ENCODE assay signal across 9 mouse cellular contexts in the genomic region with DNA sequence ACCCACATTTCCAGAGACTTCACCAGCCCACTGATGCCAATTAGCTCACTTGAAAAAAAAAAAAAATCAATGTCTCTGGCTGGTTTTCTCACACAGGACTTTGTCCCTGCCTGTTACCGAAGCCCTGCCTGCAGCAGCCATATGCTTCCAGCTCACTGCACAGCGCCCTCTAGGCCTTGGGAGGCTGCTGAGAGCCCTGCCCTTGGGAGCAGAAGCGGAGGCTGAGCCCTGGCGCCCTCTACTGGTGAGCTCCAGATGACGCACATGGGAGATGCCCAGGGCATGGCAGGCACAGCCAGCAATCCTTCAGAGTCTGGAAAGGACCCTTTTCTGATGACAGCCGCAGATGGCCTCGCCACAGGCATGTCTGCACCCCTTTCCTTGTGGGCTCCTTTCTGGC. TPM values are rescaled to one million over a fixed set of nuclear protein-coding genes. Genes with fewer than 3 reads are reported as not detected.
DNase-seq lines count a peak whose midpoint lies in the region; ATAC-seq and TF ChIP-seq lines count a peak whose summit lies in the region.
"Had no signal": no experiment of that assay in that cellular context is flagged by ENCODE, and none has a peak within 500 bp of the region (broad histone marks: within the 10 kb centered on the region; RNA-seq: fewer than 3 reads in every experiment).

No protein-coding gene starts in this region.

- no peaks in the 10 kb centered on the region for H3K27me3 ChIP-seq in midbrain, embryonic 11.5 days (ENCODE audit: control insufficient read depth, insufficient read depth, low read length)
- H3K27me3 ChIP-seq in midbrain, embryonic 16.5 days (ENCODE audit: control insufficient read depth, insufficient read depth, low read depth, low read length) = no peaks in the 10 kb centered on the region
- H3K27me3 ChIP-seq in forebrain, embryonic 12.5 days = no peaks in the 10 kb centered on the region
- H3K27me3 ChIP-seq in intestine, postnatal 0 days (replicated peaks; ENCODE audit: control insufficient read depth, insufficient read depth, low read length) = no peaks in the 10 kb centered on the region
- H3K27me3 ChIP-seq in limb, embryonic 10.5 days (ENCODE audit: low read depth, poor library complexity, severe bottlenecking) = peaks cover 14% of the 10 kb centered on the region; the same call in 1 of the 2 replicates

- peak; percentile 93 for DNase-seq in midbrain, embryonic 11.5 days (ENCODE audit: low spot score, missing footprints)
- DNase-seq in brain, adult 2 months (ENCODE audit: low read depth, low spot score) = peak; percentile 88
- DNase-seq in limb, embryonic 10.5 days (ENCODE audit: low spot score) = peak; percentile 84
- DNase-seq in testis, postnatal 14 days (ENCODE audit: low spot score) = peak; percentile 93

- no peak overlapping the region for H3K4me2 ChIP-seq in midbrain, embryonic 11.5 days
- H3K4me2 ChIP-seq in midbrain, embryonic 16.5 days (ENCODE audit: low read length) = no peak overlapping the region
- no peak overlapping the region for H3K4me2 ChIP-seq in forebrain, embryonic 12.5 days
- H3K4me2 ChIP-seq in intestine, postnatal 0 days (replicated peaks; ENCODE audit: low read depth) = no peak overlapping the region

- H3K4me3 ChIP-seq in midbrain, embryonic 11.5 days (ENCODE audit: low read depth, low read length) = no peak overlapping the region
- no peak overlapping the region for H3K4me3 ChIP-seq in midbrain, embryonic 16.5 days (ENCODE audit: low read depth, low read length)
- H3K4me3 ChIP-seq in forebrain, embryonic 12.5 days (replicated peaks) = no peak overlapping the region
- no peak overlapping the region for H3K4me3 ChIP-seq in intestine, postnatal 0 days (ENCODE audit: low read depth, low read length)
- H3K4me3 ChIP-seq in limb, embryonic 10.5 days = no peak overlapping the region

- H3K4me1 ChIP-seq in midbrain, embryonic 11.5 days (ENCODE audit: control insufficient read depth, insufficient read depth, low read length) = no peaks in the 10 kb centered on the region
- H3K4me1 ChIP-seq in midbrain, embryonic 16.5 days (ENCODE audit: control insufficient read depth, insufficient read depth, low read length) = no peaks in the 10 kb centered on the region
- H3K4me1 ChIP-seq in forebrain, embryonic 12.5 days = no peaks in the 10 kb centered on the region
- no peaks in the 10 kb centered on the region for H3K4me1 ChIP-seq in intestine, postnatal 0 days (replicated peaks; ENCODE audit: control insufficient read depth, insufficient read depth, low read length)
- no peaks in the 10 kb centered on the region for H3K4me1 ChIP-seq in limb, embryonic 10.5 days

- H3K27ac ChIP-seq in midbrain, embryonic 11.5 days (ENCODE audit: low read depth, low read length) = no peak overlapping the region
- H3K27ac ChIP-seq in midbrain, embryonic 16.5 days (ENCODE audit: low read length) = no peak overlapping the region
- no peak overlapping the region for H3K27ac ChIP-seq in forebrain, embryonic 12.5 days
- H3K27ac ChIP-seq in intestine, postnatal 0 days (ENCODE audit: low read depth, low read length) = no peak overlapping the region
- no peak overlapping the region for H3K27ac ChIP-seq in limb, embryonic 10.5 days

- TF ChIP-seq CTCF in intestine, postnatal 0 days (IDR thresholded peaks at IDR 0.05; ENCODE audit: low read depth) = peak; percentile 97

- H3K9me3 ChIP-seq in midbrain, embryonic 11.5 days (ENCODE audit: control insufficient read depth, low read length) = no peaks in the 10 kb centered on the region
- H3K9me3 ChIP-seq in midbrain, embryonic 16.5 days (replicated peaks; ENCODE audit: control insufficient read depth, low read length, poor library complexity, severe bottlenecking) = no peaks in the 10 kb centered on the region
- H3K9me3 ChIP-seq in forebrain, embryonic 12.5 days = no peaks in the 10 kb centered on the region
- no peaks in the 10 kb centered on the region for H3K9me3 ChIP-seq in intestine, postnatal 0 days (ENCODE audit: control insufficient read depth)
- H3K9me3 ChIP-seq in limb, embryonic 10.5 days (replicated peaks) = no peaks in the 10 kb centered on the region

- peak; percentile 33; the same call in 1 of the 2 replicates for ATAC-seq in midbrain, embryonic 11.5 days (ENCODE audit: low FRiP score)
- ATAC-seq in midbrain, embryonic 16.5 days = no peak
- 0 out of 2 replicates have a peak, but pooled peaks have one; percentile 53 for ATAC-seq in forebrain, embryonic 12.5 days (ENCODE audit: low FRiP score)
- ATAC-seq in intestine, postnatal 0 days = peak; percentile 72
- peak; percentile 23; the same call in 1 of the 2 replicates for ATAC-seq in neutrophil, adult 5-6 weeks (ENCODE audit: extremely low read depth, insufficient number of reproducible peaks, low FRiP score, poor library complexity, severe bottlenecking)

- no peaks in the 10 kb centered on the region for H3K36me3 ChIP-seq in midbrain, embryonic 11.5 days (ENCODE audit: control insufficient read depth, insufficient read depth, low read length)
- peaks cover 6% of the 10 kb centered on the region for H3K36me3 ChIP-seq in midbrain, embryonic 16.5 days (ENCODE audit: control insufficient read depth, insufficient read depth, low read length)
- H3K36me3 ChIP-seq in forebrain, embryonic 12.5 days (replicated peaks) = no peaks in the 10 kb centered on the region
- no peaks in the 10 kb centered on the region for H3K36me3 ChIP-seq in intestine, postnatal 0 days (ENCODE audit: control insufficient read depth, insufficient read depth)
- H3K36me3 ChIP-seq in limb, embryonic 10.5 days = no peaks in the 10 kb centered on the region

- WGBS in midbrain, embryonic 11.5 days = 34% methylated on average over 7 of the region's 7 CpGs
- WGBS in midbrain, embryonic 16.5 days = 31% methylated on average over 7 of the region's 7 CpGs
- WGBS in forebrain, embryonic 12.5 days = 34% methylated on average over 7 of the region's 7 CpGs
- WGBS in intestine, postnatal 0 days = 30% methylated on average over 7 of the region's 7 CpGs
- WGBS in limb, embryonic 10.5 days = 40% methylated on average over 7 of the region's 7 CpGs

- H3K9ac ChIP-seq in midbrain, embryonic 11.5 days (ENCODE audit: low read length) = no peak overlapping the region
- H3K9ac ChIP-seq in midbrain, embryonic 16.5 days (ENCODE audit: low read depth, low read length) = no peak overlapping the region
- H3K9ac ChIP-seq in forebrain, embryonic 12.5 days = no peak overlapping the region
- H3K9ac ChIP-seq in intestine, postnatal 0 days (ENCODE audit: low read depth, low read length) = no peak overlapping the region

RNA-seq across cellular contexts. Expression of a gene that starts 12.8 kb away (rescaled TPM):
- polyA plus RNA-seq in midbrain, embryonic 11.5 days (2014; fragmentation: Nextera tagmentation; extraction: Ambion mirVana) = 15.5 and 16.4 TPM in 2 replicates
- 24.3 and 24.6 TPM in 2 replicates for polyA plus RNA-seq in midbrain, embryonic 16.5 days (2015; fragmentation: Nextera tagmentation; extraction: Ambion mirVana)
- 3.4 and 5.7 TPM in 2 replicates for polyA plus RNA-seq in forebrain, embryonic 12.5 days (2016; fragmentation: Nextera tagmentation; extraction: Ambion mirVana)
- polyA plus RNA-seq in intestine, postnatal 0 days (2015; fragmentation: Nextera tagmentation; extraction: Ambion mirVana) = not detected in 2 replicates
- not detected in 2 replicates for polyA plus RNA-seq in limb, embryonic 10.5 days (2016; fragmentation: Nextera tagmentation; extraction: Ambion mirVana)
- not detected in 2 replicates for total RNA-seq in neutrophil, adult 5-6 weeks (2017)

RNA-seq across cellular contexts. Expression of a gene that starts 16.7 kb away (rescaled TPM):
- not detected in 2 replicates for polyA plus RNA-seq in midbrain, embryonic 11.5 days (2014; fragmentation: Nextera tagmentation; extraction: Ambion mirVana)
- polyA plus RNA-seq in midbrain, embryonic 16.5 days (2015; fragmentation: Nextera tagmentation; extraction: Ambion mirVana) = not detected in 2 replicates
- not detected in 2 replicates for polyA plus RNA-seq in forebrain, embryonic 12.5 days (2016; fragmentation: Nextera tagmentation; extraction: Ambion mirVana)
- polyA plus RNA-seq in intestine, postnatal 0 days (2015; fragmentation: Nextera tagmentation; extraction: Ambion mirVana) = not detected in 2 replicates
- polyA plus RNA-seq in limb, embryonic 10.5 days (2016; fragmentation: Nextera tagmentation; extraction: Ambion mirVana) = not detected in 2 replicates
- total RNA-seq in neutrophil, adult 5-6 weeks (2017) = not detected in 2 replicates
- polyA plus RNA-seq: stomach, embryonic 16.5 days had no signal

RNA-seq across cellular contexts. Expression of a gene that starts 42.6 kb away (rescaled TPM):
- polyA plus RNA-seq in midbrain, embryonic 11.5 days (2014; fragmentation: Nextera tagmentation; extraction: Ambion mirVana) = 24.6 and 27.1 TPM in 2 replicates
- polyA plus RNA-seq in midbrain, embryonic 16.5 days (2015; fragmentation: Nextera tagmentation; extraction: Ambion mirVana) = 67.0 and 75.7 TPM in 2 replicates
- 24.9 and 30.4 TPM in 2 replicates for polyA plus RNA-seq in forebrain, embryonic 12.5 days (2016; fragmentation: Nextera tagmentation; extraction: Ambion mirVana)
- 100 and 109 TPM in 2 replicates for polyA plus RNA-seq in intestine, postnatal 0 days (2015; fragmentation: Nextera tagmentation; extraction: Ambion mirVana)
- polyA plus RNA-seq in limb, embryonic 10.5 days (2016; fragmentation: Nextera tagmentation; extraction: Ambion mirVana) = 22.9 and 32.1 TPM in 2 replicates
- 15.2 and 24.6 TPM in 2 replicates for total RNA-seq in neutrophil, adult 5-6 weeks (2017)
